Mouse (Mus musculus) WW6 (cell line): ENCODE data around the gene Colq.
"Not testable (repeated sequence)": the region's sequence is repeated elsewhere in the genome, so short reads cannot be mapped to it uniquely, and the experiment has no call there.

Source experiments
- DNase-seq: peaks from one replicate; pipeline ENCODE4 v3.0.0-alpha.2; 2013; ENCODE audit warnings: low read depth, low spot score

Gene Colq

DNA sequence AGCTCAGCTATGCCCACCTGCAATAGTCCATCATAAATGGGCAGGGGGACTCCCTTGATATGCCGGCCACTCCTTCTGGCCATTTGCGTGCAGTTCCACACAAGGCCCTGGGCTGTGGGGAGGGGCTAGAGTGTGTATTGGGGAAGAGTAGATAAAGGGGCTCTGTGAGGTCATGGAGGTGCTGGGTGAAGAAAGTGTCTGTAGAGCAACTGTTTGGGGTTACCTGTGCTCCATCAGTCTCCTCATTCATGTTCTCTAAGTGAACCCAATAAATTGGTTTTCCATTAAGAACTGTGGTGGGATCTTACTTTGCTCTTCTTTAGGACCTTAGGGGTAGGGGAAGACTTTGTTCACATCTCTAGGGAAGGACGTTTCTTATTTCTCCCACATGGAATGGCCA, at the start of gene Colq:
TSS of gene Colq (minus strand) at position 101 of the 400 bp plus-strand sequence.
- DNase-seq = no peak

- DNase-seq = no peak
Observed at GRCm38 (mm10) chr14:31640346-31640889, 49.3 kb upstream of the Colq start, which contains the start of gene Gm49387. Gm49387 (minus strand) TSS chr14:31640878.

DNA sequence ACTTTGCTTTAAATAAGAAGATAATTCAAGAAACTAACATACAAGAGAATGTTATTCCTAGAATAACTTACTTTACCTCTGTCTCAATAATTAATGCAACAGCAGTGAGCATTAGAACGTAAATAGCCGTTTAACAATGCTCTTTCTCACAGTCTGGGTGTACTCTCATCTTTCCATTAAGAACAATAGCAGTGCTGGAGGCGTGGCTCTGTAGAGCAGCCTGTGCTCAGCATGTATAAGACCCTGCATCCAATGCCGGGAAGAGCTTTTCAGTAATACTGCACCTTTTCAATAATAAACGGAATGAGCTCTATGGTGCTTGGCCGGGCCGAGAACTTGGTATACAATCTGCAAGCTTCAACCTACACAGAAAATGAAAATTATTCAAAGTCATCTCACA, 39.5 kb upstream of the Colq start:
- no peak for DNase-seq

DNA sequence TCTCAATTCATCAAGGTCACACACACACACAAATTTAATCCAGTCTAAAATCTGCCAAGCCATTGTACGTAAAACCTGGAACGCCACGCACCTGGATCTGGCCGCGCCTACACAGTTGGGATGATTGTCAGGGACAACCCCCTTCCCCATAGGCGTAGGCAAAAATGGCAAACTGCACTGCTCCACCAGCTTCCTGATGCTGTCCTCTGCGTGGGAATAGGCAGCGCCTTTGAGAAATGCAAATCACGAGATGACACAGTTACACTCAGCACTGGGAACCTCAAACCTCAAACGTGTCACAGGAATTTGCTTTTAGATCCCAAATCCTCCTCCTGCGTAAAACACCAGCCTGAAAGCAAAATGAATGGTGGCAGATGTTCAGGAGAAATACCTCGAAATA, 31.6 kb upstream of the Colq start:
- no peak for DNase-seq

- DNase-seq = no peak
Observed at GRCm38 (mm10) chr14:31620591-31621223, 29.6 kb upstream of the Colq start.

DNA sequence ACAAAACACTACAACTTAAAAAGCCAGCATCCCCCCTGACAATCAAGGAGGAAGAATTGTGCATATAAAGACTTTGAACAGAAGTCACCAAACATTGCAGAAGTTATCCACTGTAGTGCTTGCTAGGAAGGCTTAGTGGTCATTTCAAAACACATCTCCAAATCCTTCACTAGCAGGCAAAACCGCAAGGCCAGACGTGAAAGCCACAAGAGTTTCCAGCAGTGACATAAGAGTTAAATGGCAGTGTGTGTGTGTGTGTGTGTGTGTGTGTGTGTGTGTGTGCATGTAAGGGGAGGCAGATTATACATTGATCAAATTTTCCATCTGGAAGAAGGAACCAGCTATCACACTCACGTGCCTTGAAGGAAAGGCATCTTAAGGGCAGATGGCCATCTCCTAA, 26.9 kb upstream of the Colq start:
- DNase-seq = no peak

- DNase-seq = no peak
Observed at GRCm38 (mm10) chr14:31617204-31617603, 26.1 kb upstream of the Colq start.

DNA sequence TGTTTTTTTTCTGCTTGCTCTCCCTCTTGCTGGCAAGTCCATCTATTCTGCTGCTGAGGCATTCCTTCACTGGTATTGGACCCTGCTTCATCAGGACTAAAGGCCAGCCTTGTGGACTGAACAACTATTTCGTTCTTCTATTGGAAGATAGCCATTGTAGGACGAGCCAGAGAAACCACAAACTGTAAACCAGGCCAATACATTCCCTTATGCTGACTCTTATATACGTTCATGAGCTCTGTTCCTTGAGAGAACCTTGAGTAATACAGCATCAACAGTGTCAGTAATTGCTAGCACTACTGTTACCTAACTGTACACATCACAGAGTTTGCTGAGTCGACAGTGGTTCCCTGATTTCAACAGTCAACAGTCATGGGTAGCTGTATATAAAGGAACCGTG, 22.5 kb upstream of the Colq start:
- no peak for DNase-seq

DNA sequence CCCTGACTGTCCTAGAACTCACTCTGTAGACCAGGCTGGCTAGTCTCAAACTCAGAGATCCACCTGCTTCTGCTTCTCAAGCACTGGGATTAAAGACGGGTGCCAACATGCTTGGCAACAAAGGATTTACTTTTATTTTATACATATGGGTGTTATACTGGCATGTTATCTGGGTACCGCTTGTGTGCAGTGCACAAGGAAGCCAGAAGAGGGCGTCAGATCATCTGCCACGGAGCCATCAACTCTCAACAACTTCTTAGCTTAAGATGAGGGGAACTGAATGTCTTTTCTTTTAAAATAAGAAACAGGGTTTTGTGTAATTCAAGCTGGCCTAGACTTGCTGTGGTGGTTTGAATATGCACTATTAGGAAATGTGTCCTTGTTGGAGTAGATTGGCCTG, 20.8 kb upstream of the Colq start:
- no peak for DNase-seq

- DNase-seq = peak; percentile 33
Observed at GRCm38 (mm10) chr14:31605514-31605913, 14.4 kb upstream of the Colq start.

DNA sequence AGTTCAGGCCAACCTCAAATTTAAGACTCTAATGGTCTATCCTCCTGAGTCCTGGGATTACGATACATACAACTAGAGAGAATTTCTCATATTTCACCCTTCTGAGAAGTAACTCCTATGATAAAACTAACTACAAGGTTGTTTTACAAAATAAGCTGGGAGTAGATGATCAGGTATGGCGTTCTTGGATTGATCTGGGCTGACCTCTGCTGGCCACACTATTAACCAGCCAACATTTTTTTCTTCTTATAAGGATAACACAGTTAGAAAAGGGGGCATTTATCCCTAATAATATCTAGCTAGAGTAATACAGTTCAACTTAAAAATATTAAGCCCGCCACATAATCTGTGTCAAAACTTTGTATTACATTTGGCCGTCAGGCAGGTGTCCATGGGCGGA, 13.8 kb upstream of the Colq start:
- no peak for DNase-seq

DNA sequence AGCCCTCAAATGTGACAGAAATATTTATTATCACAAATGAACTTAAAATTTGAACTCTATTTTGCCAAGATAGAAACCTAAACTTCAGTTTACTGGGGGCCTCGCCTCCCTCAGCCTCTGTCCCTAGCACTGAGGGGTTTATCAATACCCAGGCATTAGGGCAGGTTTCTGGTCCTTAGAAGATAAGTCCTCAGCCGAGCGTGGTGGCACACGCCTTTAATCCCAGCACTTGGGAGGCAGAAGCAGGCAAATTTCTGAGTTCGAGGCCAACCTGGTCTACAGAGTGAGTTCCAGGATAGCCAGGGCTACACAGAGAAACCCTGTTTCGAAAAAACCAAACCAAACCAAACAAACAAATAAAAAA, 11.5 kb upstream of the Colq start:
- DNase-seq = not testable (repeated sequence)

GRCm38 (mm10) chr14:31601908-31602615, 10.9 kb upstream of the Colq start:
- no peak for DNase-seq

DNA sequence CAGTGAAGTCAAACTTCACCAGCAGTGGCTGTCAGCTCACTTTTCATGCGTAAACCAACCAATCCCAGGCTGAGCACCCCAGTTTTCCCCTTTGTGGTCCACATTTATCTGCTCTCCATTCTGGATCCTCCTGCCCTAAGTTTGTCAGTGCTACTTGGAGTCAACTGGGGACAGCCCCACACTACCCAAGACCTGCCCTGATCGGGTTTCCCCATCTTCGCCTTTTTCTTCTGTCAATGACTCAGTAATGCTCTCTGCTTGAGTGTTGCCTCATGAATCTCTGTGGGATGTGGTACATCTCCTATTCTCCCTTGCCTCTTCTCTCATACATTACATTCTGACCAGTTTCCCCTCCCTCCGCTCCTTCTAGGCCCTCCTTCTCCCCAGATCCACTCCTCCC, 6.3 kb upstream of the Colq start:
- no peak for DNase-seq

- DNase-seq = no peak
Observed at GRCm38 (mm10) chr14:31596408-31596807, 5.3 kb upstream of the Colq start.

DNA sequence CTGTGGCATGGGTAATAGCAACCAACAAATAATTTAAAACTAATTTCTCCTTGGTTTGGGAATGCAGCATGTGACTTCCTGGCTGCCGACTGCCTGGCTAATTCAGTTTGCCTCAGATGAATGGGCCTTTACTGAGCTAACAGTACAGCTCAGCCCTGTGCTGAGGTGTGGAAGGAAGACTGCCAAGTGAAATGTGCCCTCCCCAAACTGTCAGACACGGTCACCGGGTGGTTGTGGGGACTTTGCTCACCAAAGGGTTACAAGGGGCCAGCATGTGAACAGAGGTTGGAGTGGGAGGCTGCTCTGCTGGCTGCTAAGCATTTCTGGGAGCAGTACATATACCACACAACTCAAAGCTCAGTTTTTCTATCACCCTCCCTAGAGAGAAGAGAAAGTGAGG, 3.5 kb upstream of the Colq start:
- no peak for DNase-seq

DNA sequence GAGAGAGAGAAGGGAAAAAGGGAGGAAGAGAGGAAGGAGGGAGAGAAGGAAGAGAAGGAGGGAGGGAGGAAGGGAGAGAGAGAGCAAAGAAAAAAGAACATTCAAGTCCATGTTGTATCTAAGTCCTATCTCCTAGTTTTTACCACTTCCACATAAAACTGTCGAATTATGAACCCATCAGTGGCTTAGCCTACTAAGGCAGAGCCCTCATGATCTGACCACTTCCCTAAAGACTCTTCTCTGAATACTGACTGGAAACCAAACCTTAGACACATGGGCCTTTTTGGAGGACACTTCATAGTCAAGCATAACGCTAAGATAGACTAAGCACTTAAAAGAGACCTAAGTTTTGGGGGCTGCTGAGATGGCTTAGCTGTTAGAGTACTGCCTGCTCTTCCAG, 1.9 kb upstream of the Colq start:
- no peak for DNase-seq

GRCm38 (mm10) chr14:31586451-31586850, 4.7 kb downstream of the Colq start:
- no peak for DNase-seq

DNA sequence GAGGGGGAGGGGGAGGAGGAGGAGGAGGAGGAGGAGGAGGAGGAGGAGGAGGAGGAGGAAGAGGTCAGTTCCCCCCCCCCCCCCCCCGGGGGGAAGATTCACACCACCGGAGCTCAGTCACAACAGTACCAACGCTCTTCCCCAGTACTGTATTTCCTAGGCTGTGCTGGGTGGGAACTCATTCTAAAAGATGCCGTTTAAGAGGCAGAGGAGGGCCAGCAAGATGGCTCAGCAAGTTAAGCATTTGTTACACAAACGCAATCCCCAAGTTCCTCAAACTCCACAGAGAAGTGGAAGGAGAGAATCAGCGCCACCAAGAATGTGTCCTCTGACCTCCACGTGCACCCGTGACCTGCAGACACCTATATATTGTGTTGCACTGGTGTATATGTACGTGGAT, 8.1 kb downstream of the Colq start:
- no peak for DNase-seq

GRCm38 (mm10) chr14:31577966-31578735, 13.0 kb downstream of the Colq start:
- DNase-seq = no peak

- DNase-seq = no peak
Observed at GRCm38 (mm10) chr14:31576846-31577697, 14.1 kb downstream of the Colq start.

DNA sequence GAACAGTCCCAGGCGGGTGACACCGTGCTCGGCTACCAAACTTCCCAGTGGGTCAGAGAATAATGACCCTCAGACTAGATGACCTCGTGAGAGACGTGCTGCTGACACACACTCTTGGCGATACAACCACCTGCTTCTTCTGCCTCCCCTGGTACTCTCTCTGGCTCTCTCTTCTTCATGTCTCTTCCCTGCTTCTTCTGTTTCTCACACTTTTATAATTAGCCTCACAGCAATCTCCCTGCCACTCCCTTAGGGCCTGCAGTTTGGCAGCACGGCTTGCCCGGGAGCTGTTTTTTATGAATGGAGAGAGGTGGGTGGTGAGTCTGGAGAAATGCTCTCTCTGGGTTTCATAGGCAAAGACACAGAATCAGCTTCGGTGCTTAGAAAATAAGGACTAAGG, 15.3 kb downstream of the Colq start:
- no peak for DNase-seq
